Mouse (Mus musculus): ENCODE results near the gene Schip1.

- no peak for TF ChIP-seq CTCF (IDR thresholded peaks at IDR 0.05; ENCODE audit: low read depth)
- no peak for TF ChIP-seq EP300 (optimal IDR thresholded peaks at IDR 0.05)
Measured at GRCm38 (mm10) chr3:68574565-68574964, 510.0 kb downstream of the Schip1 start.

Data from stomach, postnatal 0 days (tissue).